Mouse (Mus musculus) kidney, embryonic 14.5 days (tissue): ENCODE data around the gene Gstt1. TPM values are rescaled to one million over a fixed set of nuclear protein-coding genes. Genes with fewer than 3 reads are reported as not detected.
"Not testable (repeated sequence)": the region's sequence is repeated elsewhere in the genome, so short reads cannot be mapped to it uniquely, and the experiment has no call there.

Experiments
- ATAC-seq: fragments of 200-750 bp; cut with Nextera tagmentation; 2 replicates; pipeline ENCODE4 v1.8.0; 2017; ENCODE audit warnings: moderate number of reproducible peaks, mild to moderate bottlenecking, moderate TSS enrichment, moderate library complexity; ENCODE audit not compliant: low FRiP score, low TSS enrichment
- H3K27ac ChIP-seq: fragments of 300-500 bp; sonication (generic); 2 replicates; pipeline ENCODE4 v1.5.1; 2014; ENCODE audit warnings: low read depth, mild to moderate bottlenecking, low read length, moderate library complexity, mixed read lengths
- H3K27me3 ChIP-seq: fragments of 300-500 bp; sonication (generic); 2 replicates; pipeline ENCODE4 v1.6.1; 2014; ENCODE audit warnings: mild to moderate bottlenecking, low read length; ENCODE audit not compliant: control insufficient read depth, insufficient read depth
- H3K36me3 ChIP-seq: fragments of 300-500 bp; sonication (generic); 2 replicates; pipeline ENCODE4 v1.6.1; 2014; ENCODE audit warnings: low read length, mixed read lengths; ENCODE audit not compliant: control insufficient read depth, insufficient read depth
- H3K4me1 ChIP-seq: fragments of 300-500 bp; sonication (generic); 2 replicates; pipeline ENCODE4 v1.6.1; 2014; ENCODE audit warnings: low read length, mixed read lengths; ENCODE audit not compliant: control insufficient read depth, insufficient read depth
- H3K4me2 ChIP-seq: fragments of 300-500 bp; sonication (generic); replicated peaks from 2 replicates; pipeline ENCODE4 v1.6.1; 2014; ENCODE audit warnings: low read depth, mild to moderate bottlenecking, low read length
- H3K4me3 ChIP-seq: fragments of 300-500 bp; sonication (generic); 2 replicates; pipeline ENCODE4 v1.5.1; 2014; ENCODE audit warnings: mild to moderate bottlenecking, low read length
- H3K9ac ChIP-seq: fragments of 300-500 bp; sonication (generic); 2 replicates; pipeline ENCODE4 v1.6.1; 2014; ENCODE audit warnings: low read depth, mild to moderate bottlenecking, low read length, moderate library complexity
- H3K9me3 ChIP-seq: fragments of 300-500 bp; sonication (generic); 2 replicates; pipeline ENCODE4 v1.6.1; 2016; ENCODE audit warnings: low read length; ENCODE audit not compliant: control insufficient read depth
- WGBS: fragments of 180-500 bp; shearing (Covaris S2); extraction: QIAGEN DNeasy Blood & Tissue Kit; methylation state at CpG from one replicate; pipeline ENCODE4 v1.1.7; 2014; 5-methylcytosine and 5-hydroxymethylcytosine counted together
- polyA plus RNA-seq: library from polyadenylated mRNA; unstranded; fragments of >200 nt; fragmentation: Nextera tagmentation; extraction: Ambion mirVana; gene quantifications from 2 replicates; pipeline ENCODE4 v1.2.1, GENCODE M21; 2014

The Gstt1 gene
- polyA plus RNA-seq, 1 experiment from 2014 or later, result 10.6 TPM

- WGBS, result 90% methylated on average over 6 of the region's 6 CpGs
Measured at GRCm38 (mm10) chr10:75776562-75776961, 21.8 kb downstream of the Gstt1 start.

GRCm38 (mm10) chr10:75774587-75774986 lies 23.8 kb downstream of the Gstt1 start:
- WGBS, result 90% methylated on average over 9 of the region's 9 CpGs
- H3K9me3 ChIP-seq, result no peaks in the 10 kb centered on the region
- no peak for ATAC-seq

More at GRCm38 (mm10) chr10:75776562-75776961, 21.8 kb downstream of the Gstt1 start:
- peaks cover 5% of the 10 kb centered on the region; the same call in 1 of the 2 replicates for H3K4me1 ChIP-seq
- H3K4me2 ChIP-seq, result no peak overlapping the region
- no peaks in the 10 kb centered on the region for H3K9me3 ChIP-seq
- no peaks in the 10 kb centered on the region for H3K27me3 ChIP-seq
- H3K27ac ChIP-seq, result no peak overlapping the region
- no peak for ATAC-seq
- H3K4me3 ChIP-seq, result no peak overlapping the region
- H3K9ac ChIP-seq, result no peak overlapping the region
- H3K36me3 ChIP-seq, result no peaks in the 10 kb centered on the region

DNA sequence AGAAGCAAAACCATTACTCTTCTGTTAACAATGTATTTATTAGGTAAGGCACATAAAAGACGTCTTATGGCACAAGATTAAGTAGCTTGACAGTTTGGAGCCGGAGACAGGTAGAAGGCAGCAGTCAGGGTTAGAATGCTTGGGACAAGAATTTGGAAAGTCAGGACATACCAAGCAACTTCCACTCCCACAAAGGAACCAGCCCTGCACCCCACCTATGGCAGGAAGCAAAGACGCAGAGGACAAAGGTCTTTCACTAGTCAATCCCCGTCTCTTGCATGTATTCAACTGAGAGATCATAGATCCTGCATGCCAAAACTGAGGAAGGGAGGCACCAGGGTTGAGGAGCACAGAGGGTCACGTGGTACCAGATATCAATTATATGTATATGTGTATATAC lies 24.3 kb downstream of the Gstt1 start:
- H3K4me2 ChIP-seq, result no peak overlapping the region

More at GRCm38 (mm10) chr10:75774587-75774986, 23.8 kb downstream of the Gstt1 start:
- Histone ChIP-seq H3K27me3 (no peaks in the 10 kb centered on the region), H3K4me1 (0 out of 2 replicates have a peak, but pooled peaks cover 5% of the 10 kb centered on the region), H3K9ac (no peak overlapping the region), H3K4me2 (no peak overlapping the region), H3K27ac (no peak overlapping the region), H3K4me3 (no peak overlapping the region), H3K36me3 (no peaks in the 10 kb centered on the region)

GRCm38 (mm10) chr10:75772795-75773664 lies 25.4 kb downstream of the Gstt1 start, which contains the start of gene Ddt:
Gene Ddt, minus strand, starts transcription at chr10:75773414.
- Histone ChIP-seq H3K27me3 (no peaks in the 10 kb centered on the region), H3K4me1 (0 out of 2 replicates have a peak, but pooled peaks cover 5% of the 10 kb centered on the region), H3K27ac (no peak within 1 kb of the TSS), H3K4me2 (peak within 1 kb of the TSS; percentile 96), H3K9ac (peak within 1 kb of the TSS; percentile 68), H3K9me3 (no peaks in the 10 kb centered on the region), H3K36me3 (no peaks in the 10 kb centered on the region), H3K4me3 (peak within 1 kb of the TSS; percentile 72)
- ATAC-seq, result peak; percentile 96
- under 1% methylated on average over 44 of the region's 47 CpGs for WGBS

More for the DNA sequence above, 24.3 kb downstream of the Gstt1 start:
- H3K27me3 ChIP-seq, result no peaks in the 10 kb centered on the region
- H3K4me1 ChIP-seq, result 0 out of 2 replicates have a peak, but pooled peaks cover 5% of the 10 kb centered on the region
- no peak overlapping the region for H3K4me3 ChIP-seq
- no peak overlapping the region for H3K27ac ChIP-seq
- no peaks in the 10 kb centered on the region for H3K9me3 ChIP-seq
- 88% methylated on average over 5 of the region's 5 CpGs for WGBS
- no peaks in the 10 kb centered on the region for H3K36me3 ChIP-seq
- no peak overlapping the region for H3K9ac ChIP-seq
- ATAC-seq, result no peak

DNA sequence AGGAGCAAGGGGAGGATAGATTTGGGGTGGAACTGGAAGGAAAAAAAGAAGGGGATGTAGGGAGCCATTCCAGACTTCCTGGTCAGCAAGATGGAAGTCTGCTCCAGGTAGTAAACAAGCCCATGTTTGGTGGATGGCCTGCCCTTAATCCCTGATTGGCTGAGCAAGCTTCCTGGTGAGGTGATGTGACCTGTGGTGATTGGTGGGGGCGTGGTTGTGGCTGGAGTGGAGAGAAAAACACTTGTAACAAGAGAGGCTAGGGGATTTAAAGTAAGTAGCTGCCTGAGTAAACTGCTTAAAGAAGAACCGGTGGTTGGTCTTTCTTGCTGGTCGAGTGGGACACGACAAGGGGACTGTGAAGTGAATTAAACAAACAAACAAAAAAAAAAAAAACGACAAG lies 30.6 kb downstream of the Gstt1 start:
- not testable (repeated sequence) for H3K36me3 ChIP-seq, H3K4me3 ChIP-seq, H3K9ac ChIP-seq, H3K4me2 ChIP-seq, ATAC-seq, H3K27ac ChIP-seq, H3K27me3 ChIP-seq, H3K9me3 ChIP-seq
- 0 out of 2 replicates have a peak, but pooled peaks cover 10% of the 10 kb centered on the region for H3K4me1 ChIP-seq
- WGBS, result 44% methylated on average over 5 of the region's 5 CpGs

- Histone ChIP-seq H3K4me3 (no peak overlapping the region), H3K36me3 (no peaks in the 10 kb centered on the region), H3K4me2 (no peak overlapping the region), H3K9me3 (no peaks in the 10 kb centered on the region), H3K27me3 (no peaks in the 10 kb centered on the region), H3K4me1 (0 out of 2 replicates have a peak, but pooled peaks cover 8% of the 10 kb centered on the region), H3K27ac (no peak overlapping the region), H3K9ac (no peak overlapping the region)
- WGBS, result 87% methylated on average over 6 of the region's 6 CpGs
- no peak for ATAC-seq
Measured at GRCm38 (mm10) chr10:75766856-75767255, 31.5 kb downstream of the Gstt1 start.

GRCm38 (mm10) chr10:75764519-75765473 lies 33.6 kb downstream of the Gstt1 start:
- H3K36me3 ChIP-seq, result peaks cover 6% of the 10 kb centered on the region; the same call in 1 of the 2 replicates
- no peaks in the 10 kb centered on the region for H3K27me3 ChIP-seq
- peak overlapping the region; percentile 70 for H3K9ac ChIP-seq
- ATAC-seq, result peak; percentile 47
- peak overlapping the region; percentile 80 for H3K4me2 ChIP-seq
- H3K4me3 ChIP-seq, result peak overlapping the region; percentile 66
- H3K9me3 ChIP-seq, result no peaks in the 10 kb centered on the region
- no peak overlapping the region for H3K27ac ChIP-seq
- H3K4me1 ChIP-seq, result 0 out of 2 replicates have a peak, but pooled peaks cover 8% of the 10 kb centered on the region
- WGBS, result 2% methylated on average over 27 of the region's 27 CpGs

DNA sequence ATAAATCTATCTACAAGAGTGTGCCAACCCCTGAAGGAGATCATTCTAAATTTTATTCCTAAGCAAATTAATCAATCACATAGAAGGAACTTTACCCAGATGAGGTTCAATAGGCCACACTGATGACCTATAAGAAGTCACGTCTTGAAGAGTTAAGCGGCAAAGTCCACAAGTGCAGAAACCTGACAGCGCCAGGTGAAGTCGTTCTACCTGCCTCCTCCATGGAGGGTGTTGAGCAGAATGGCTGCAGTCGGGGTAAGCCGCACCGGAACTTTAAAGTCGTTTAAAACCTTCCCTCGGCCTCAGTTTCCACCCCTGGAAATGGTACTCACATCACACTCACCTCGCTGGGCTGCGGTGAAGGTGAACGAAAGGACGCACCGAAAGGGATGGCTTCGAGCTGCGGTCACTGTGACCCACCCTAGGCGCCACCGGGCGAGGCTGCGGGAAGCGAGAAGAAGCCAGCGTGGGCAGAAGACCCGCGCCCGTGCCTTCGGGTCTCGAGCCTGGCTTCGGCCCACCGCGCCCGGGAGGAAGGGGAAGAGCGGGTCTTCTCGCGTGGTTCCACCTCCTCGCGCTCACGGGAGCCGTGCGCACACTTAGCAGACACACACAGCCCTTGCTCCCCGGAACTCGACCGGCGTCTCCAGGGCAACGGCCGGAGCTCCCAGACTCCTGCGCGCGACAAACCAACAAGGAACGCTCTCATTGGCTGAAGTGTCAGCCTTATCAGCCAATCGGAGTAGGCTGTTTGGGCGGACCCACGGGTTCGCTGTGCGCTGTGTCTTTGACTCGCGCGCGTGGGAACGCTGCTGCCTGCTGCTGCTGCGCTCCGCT lies 34.5 kb downstream of the Gstt1 start, which contains the start of gene Cabin1:
TSS of gene Cabin1 (minus strand) at position 660 of the 837 bp plus-strand sequence.
- under 1% methylated on average over 55 of the region's 61 CpGs for WGBS

More for the DNA sequence above, 34.5 kb downstream of the Gstt1 start, which contains the start of gene Cabin1:
- Histone ChIP-seq H3K27ac (0 out of 2 replicates have a peak within 1 kb of the TSS, but pooled peaks have one; percentile 24), H3K36me3 (peaks cover 6% of the 10 kb centered on the region; the same call in 1 of the 2 replicates), H3K4me3 (peak within 1 kb of the TSS; percentile 66), H3K4me2 (peak within 1 kb of the TSS; percentile 80), H3K27me3 (no peaks in the 10 kb centered on the region), H3K4me1 (0 out of 2 replicates have a peak, but pooled peaks cover 8% of the 10 kb centered on the region), H3K9ac (peak within 1 kb of the TSS; percentile 70), H3K9me3 (no peaks in the 10 kb centered on the region)
- peak; percentile 99 for ATAC-seq
